Mouse (Mus musculus) limb, embryonic 12.5 days (tissue): Measurements from ENCODE around the gene Mycn. TPM values are rescaled to one million over a fixed set of nuclear protein-coding genes. Genes with fewer than 3 reads are reported as not detected.

Experiments
- ATAC-seq: fragments of 200-750 bp; cut with Nextera tagmentation; 2 replicates; pipeline ENCODE4 v1.8.0; 2017; ENCODE audit warnings: low read depth, moderate TSS enrichment; ENCODE audit not compliant: insufficient number of reproducible peaks, insufficient read depth, low FRiP score, low TSS enrichment
- H3K27ac ChIP-seq: fragments of 300-500 bp; sonication (generic); 2 replicates; pipeline ENCODE4 v1.5.1; 2016; ENCODE audit warnings: mild to moderate bottlenecking, moderate library complexity
- H3K27me3 ChIP-seq: fragments of 300-500 bp; sonication (generic); 2 replicates; pipeline ENCODE4 v1.6.1; 2016; ENCODE audit warnings: mild to moderate bottlenecking, moderate library complexity
- H3K36me3 ChIP-seq: fragments of 300-500 bp; sonication (generic); 2 replicates; pipeline ENCODE4 v1.6.1; 2016; ENCODE audit warnings: mild to moderate bottlenecking, moderate library complexity
- H3K4me1 ChIP-seq: fragments of 300-500 bp; sonication (generic); replicated peaks from 2 replicates; pipeline ENCODE4 v1.6.1; 2016
- H3K4me2 ChIP-seq: fragments of 300-500 bp; sonication (generic); 2 replicates; pipeline ENCODE4 v1.6.1; 2016; ENCODE audit warnings: mild to moderate bottlenecking, moderate library complexity
- H3K4me3 ChIP-seq: fragments of 300-500 bp; sonication (generic); replicated peaks from 2 replicates; pipeline ENCODE4 v1.5.1; 2016; ENCODE audit warnings: mild to moderate bottlenecking
- H3K9ac ChIP-seq: fragments of 300-500 bp; sonication (generic); replicated peaks from 2 replicates; pipeline ENCODE4 v1.6.1; 2016; ENCODE audit warnings: mild to moderate bottlenecking, moderate library complexity
- H3K9me3 ChIP-seq: fragments of 300-500 bp; sonication (generic); 2 replicates; pipeline ENCODE4 v1.6.1; 2016; ENCODE audit warnings: mild to moderate bottlenecking, moderate library complexity
- WGBS: fragments of 180-500 bp; shearing (Covaris S2); methylation state at CpG from one replicate; pipeline ENCODE4 v1.1.7; 2016; 5-methylcytosine and 5-hydroxymethylcytosine counted together
- polyA plus RNA-seq: library from polyadenylated mRNA; unstranded; fragments of >200 nt; fragmentation: Nextera tagmentation; extraction: Ambion mirVana; gene quantifications from 2 replicates; pipeline ENCODE4 v1.2.1, GENCODE M21; 2016

Gene Mycn
- 115 and 129 TPM in 2 replicates for polyA plus RNA-seq

DNA sequence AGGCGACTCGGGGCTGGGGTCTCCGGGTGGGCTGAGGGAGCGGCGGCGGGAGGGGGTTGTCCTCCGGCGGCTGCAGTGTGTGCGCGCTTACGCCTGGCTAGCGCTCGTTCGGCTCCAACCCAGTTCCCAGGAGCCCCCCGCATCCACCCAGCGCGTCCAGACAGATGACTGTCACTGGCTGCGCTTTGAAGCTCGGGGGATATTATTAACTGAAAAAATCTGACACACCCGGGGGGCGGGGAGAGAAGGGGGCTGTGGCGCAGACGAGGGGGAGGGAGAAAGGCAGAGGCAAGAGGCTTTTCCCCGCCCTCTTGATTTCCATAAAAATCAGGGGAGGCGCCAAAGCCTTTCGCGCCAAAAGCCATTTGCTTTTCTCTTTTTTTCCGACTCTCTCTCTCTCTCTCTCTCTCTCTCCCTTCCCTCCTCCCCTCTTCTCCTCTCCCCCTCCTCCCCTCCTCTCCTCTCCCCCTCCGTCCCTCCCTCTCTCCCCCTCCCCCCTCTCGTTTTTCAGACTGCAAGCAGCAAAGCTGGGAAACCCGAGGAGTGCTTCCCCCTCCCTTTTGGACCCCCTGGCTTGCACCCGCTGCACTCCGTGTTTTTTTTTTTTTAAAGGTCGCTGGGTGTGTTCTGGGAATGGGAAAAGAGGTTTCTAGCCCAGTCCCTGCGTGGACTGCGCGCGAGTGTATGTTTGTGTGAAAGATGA is at the start of gene Mycn:
TSS of gene Mycn (minus strand) at position 254 of the 703 bp plus-strand sequence.
- Histone ChIP-seq H3K27ac (peak within 1 kb of the TSS; percentile 95), H3K4me3 (peak within 1 kb of the TSS; percentile 80), H3K4me1 (peaks cover 39% of the 10 kb centered on the region), H3K4me2 (peak within 1 kb of the TSS; percentile 94), H3K36me3 (peaks cover 17% of the 10 kb centered on the region), H3K27me3 (no peaks in the 10 kb centered on the region), H3K9me3 (no peaks in the 10 kb centered on the region), H3K9ac (peak within 1 kb of the TSS; percentile 87)
- 1% methylated on average over 36 of the region's 38 CpGs for WGBS
- ATAC-seq: peak; percentile 60

DNA sequence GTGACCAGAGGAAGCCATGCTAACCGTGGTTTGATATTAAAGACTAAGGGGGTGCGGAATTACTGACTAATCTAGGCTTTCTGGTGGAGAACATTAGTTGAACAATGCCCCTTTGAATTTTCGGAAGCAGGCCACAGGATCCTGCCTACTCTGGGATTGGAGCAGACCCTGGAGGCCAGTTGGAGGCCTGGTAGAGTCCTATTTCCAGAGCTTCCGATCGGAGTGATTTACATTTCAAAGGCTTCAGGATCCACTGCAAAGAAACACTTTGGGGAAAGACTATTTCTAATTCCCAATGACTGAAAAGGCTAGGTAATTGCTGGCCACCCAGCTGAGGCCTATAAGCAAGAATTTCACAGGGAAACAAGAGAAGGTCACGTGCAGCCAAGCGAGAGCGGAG is 45.7 kb upstream of the Mycn start:
- Histone ChIP-seq H3K9ac (no peak overlapping the region), H3K27me3 (no peaks in the 10 kb centered on the region), H3K4me2 (no peak overlapping the region), H3K9me3 (no peaks in the 10 kb centered on the region), H3K27ac (no peak overlapping the region), H3K4me1 (0 out of 2 replicates have a peak, but pooled peaks cover 6% of the 10 kb centered on the region), H3K4me3 (no peak overlapping the region), H3K36me3 (no peaks in the 10 kb centered on the region)
- 74% methylated on average over 8 of the region's 8 CpGs for WGBS
- ATAC-seq: no peak; the same call in 1 of the 2 replicates

DNA sequence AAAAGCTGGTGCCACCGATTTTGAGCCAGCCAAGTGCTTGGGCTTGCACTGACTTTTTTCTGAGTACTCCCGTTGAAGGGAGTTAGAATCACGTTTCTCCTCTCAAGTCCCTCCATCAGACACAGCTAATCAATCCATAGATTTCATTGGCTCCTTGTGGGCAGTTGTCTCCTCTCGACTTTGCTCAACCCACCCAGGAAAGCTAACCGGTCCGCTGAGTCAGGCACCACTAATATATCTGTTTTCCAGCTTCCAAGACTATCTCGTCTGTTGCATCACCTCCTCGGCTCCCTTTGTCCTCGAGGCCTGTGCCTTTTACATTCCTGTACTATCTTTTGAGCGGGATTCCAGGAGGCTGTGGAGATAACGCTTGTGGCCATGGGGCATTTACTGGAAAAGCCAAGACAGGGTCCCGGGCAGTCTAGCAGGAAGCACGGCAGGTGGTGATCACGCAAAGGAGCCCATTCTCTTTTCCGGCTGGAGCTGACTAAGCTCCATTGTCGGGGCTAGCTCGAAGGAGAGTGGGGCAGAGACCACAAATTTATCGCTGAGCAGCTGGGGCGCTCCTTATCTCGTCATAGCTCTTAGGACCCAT is 45.0 kb upstream of the Mycn start:
- Histone ChIP-seq H3K27ac (no peak overlapping the region), H3K9ac (no peak overlapping the region), H3K4me3 (no peak overlapping the region), H3K27me3 (no peaks in the 10 kb centered on the region), H3K36me3 (no peaks in the 10 kb centered on the region), H3K4me2 (no peak overlapping the region), H3K4me1 (0 out of 2 replicates have a peak, but pooled peaks cover 6% of the 10 kb centered on the region), H3K9me3 (no peaks in the 10 kb centered on the region)
- 83% methylated on average over 20 of the region's 20 CpGs for WGBS
- no peak for ATAC-seq

- Histone ChIP-seq H3K9me3 (no peaks in the 10 kb centered on the region), H3K4me2 (no peak overlapping the region), H3K27ac (no peak overlapping the region), H3K36me3 (no peaks in the 10 kb centered on the region), H3K27me3 (no peaks in the 10 kb centered on the region), H3K4me1 (0 out of 2 replicates have a peak, but pooled peaks cover 6% of the 10 kb centered on the region), H3K4me3 (no peak overlapping the region), H3K9ac (no peak overlapping the region)
- ATAC-seq: no peak
- 70% methylated on average over 1 of the region's 1 CpGs for WGBS
These were observed 41.3 kb upstream of the Mycn start for GRCm38 (mm10) chr12:12983032-12983431.

DNA sequence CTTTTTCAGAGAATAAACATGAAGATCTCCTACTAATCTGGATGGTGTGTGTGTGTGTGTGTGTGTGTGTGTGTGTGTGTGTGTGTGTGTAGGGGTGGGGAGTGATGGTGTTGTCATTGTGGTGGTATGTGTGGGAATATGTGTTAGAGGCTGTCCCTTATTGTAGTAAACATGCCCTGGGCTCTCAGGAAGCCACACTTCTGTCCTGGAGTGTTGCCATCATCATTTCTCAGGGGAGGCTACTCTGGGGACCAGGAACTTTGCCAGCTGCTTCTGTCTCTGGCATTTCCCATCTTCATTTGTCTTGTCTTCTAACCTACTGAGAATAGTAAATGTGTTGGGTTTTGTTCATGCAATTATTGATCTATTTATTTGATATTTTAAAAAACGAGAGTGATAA is 33.7 kb upstream of the Mycn start:
- H3K9me3 ChIP-seq: no peaks in the 10 kb centered on the region
- 92% methylated on average over 1 of the region's 1 CpGs for WGBS
- H3K36me3 ChIP-seq: no peaks in the 10 kb centered on the region
- H3K9ac ChIP-seq: no peak overlapping the region
- no peak overlapping the region for H3K4me2 ChIP-seq
- ATAC-seq: no peak
- H3K4me1 ChIP-seq: peaks cover 16% of the 10 kb centered on the region
- H3K4me3 ChIP-seq: no peak overlapping the region
- H3K27me3 ChIP-seq: no peaks in the 10 kb centered on the region
- no peak overlapping the region for H3K27ac ChIP-seq

- H3K9ac ChIP-seq: no peak overlapping the region
- 19% methylated on average over 8 of the region's 8 CpGs for WGBS
- H3K36me3 ChIP-seq: no peaks in the 10 kb centered on the region
- no peak overlapping the region for H3K4me2 ChIP-seq
- peaks cover 16% of the 10 kb centered on the region for H3K4me1 ChIP-seq
- no peaks in the 10 kb centered on the region for H3K27me3 ChIP-seq
- no peaks in the 10 kb centered on the region for H3K9me3 ChIP-seq
- 0 out of 2 replicates have a peak overlapping the region, but pooled peaks have one; percentile 35 for H3K27ac ChIP-seq
- H3K4me3 ChIP-seq: no peak overlapping the region
- no peak for ATAC-seq
These were observed 31.2 kb upstream of the Mycn start for GRCm38 (mm10) chr12:12972756-12973435.

DNA sequence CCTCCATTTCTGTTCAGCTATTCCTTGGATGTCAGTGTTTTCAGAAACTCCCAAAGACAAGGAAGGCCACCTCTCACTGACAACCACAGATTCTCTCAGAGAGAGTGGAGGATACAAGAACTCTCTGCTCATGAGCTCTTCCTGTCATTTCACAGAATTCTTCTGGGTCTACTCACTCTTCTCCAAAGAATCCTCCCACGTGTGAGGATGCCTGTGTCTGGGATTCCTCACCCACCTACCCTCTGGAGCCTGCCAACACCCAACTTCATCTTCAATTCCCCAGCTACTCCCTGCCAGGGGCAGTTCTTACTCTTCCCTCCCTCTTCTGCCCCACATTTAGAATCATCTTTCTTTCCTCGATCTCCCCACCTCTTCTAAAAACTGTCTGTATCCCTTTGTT is 26.2 kb upstream of the Mycn start:
- no peak for ATAC-seq
- no peak overlapping the region for H3K27ac ChIP-seq
- WGBS: 75% methylated on average over 2 of the region's 2 CpGs
- no peaks in the 10 kb centered on the region for H3K27me3 ChIP-seq
- H3K4me3 ChIP-seq: no peak overlapping the region
- H3K36me3 ChIP-seq: no peaks in the 10 kb centered on the region
- no peaks in the 10 kb centered on the region for H3K9me3 ChIP-seq
- no peak overlapping the region for H3K4me2 ChIP-seq
- H3K4me1 ChIP-seq: peaks cover 10% of the 10 kb centered on the region
- H3K9ac ChIP-seq: no peak overlapping the region

- no peaks in the 10 kb centered on the region for H3K9me3 ChIP-seq
- H3K4me2 ChIP-seq: no peak overlapping the region
- no peaks in the 10 kb centered on the region for H3K36me3 ChIP-seq
- 83% methylated on average over 3 of the region's 3 CpGs for WGBS
- H3K4me3 ChIP-seq: no peak overlapping the region
- H3K4me1 ChIP-seq: no peaks in the 10 kb centered on the region
- H3K27ac ChIP-seq: no peak overlapping the region
- no peak overlapping the region for H3K9ac ChIP-seq
- no peaks in the 10 kb centered on the region for H3K27me3 ChIP-seq
- ATAC-seq: no peak
These were observed 23.1 kb upstream of the Mycn start for GRCm38 (mm10) chr12:12964856-12965255.

DNA sequence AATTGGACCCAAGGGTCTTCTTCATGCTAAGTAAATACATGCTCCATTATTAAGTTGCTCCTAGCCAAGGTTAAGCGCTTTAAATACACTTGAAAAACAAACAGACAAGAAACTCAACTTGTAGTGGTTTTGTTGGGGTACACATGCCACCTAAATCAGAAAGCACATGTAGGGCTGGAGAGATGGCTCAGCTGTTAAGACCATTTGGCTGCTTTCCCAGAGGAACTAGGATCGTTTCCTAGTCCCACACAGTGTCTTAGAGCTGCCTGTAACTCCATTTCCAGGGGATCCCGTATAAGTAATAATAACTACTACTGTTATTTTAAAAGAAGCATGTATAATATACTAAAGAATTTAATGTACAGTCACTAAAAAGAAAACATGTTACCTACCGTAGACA is 5.9 kb upstream of the Mycn start:
- no peak overlapping the region for H3K27ac ChIP-seq
- H3K36me3 ChIP-seq: no peaks in the 10 kb centered on the region
- no peak overlapping the region for H3K9ac ChIP-seq
- H3K4me3 ChIP-seq: no peak overlapping the region
- H3K27me3 ChIP-seq: no peaks in the 10 kb centered on the region
- no peak overlapping the region for H3K4me2 ChIP-seq
- H3K9me3 ChIP-seq: no peaks in the 10 kb centered on the region
- H3K4me1 ChIP-seq: peaks cover 12% of the 10 kb centered on the region
- ATAC-seq: no peak
- 79% methylated on average over 4 of the region's 4 CpGs for WGBS

GRCm38 (mm10) chr12:12943288-12943687 is 1.6 kb upstream of the Mycn start:
- peaks cover 9% of the 10 kb centered on the region; the same call in 1 of the 2 replicates for H3K36me3 ChIP-seq
- H3K4me2 ChIP-seq: peak overlapping the region; percentile 94

GRCm38 (mm10) chr12:12942364-12943050 is 793 bp upstream of the Mycn start:
- Histone ChIP-seq H3K9me3 (no peaks in the 10 kb centered on the region), H3K4me1 (peaks cover 32% of the 10 kb centered on the region), H3K4me2 (peak overlapping the region; percentile 94), H3K9ac (peak overlapping the region; percentile 67), H3K27ac (peak overlapping the region; percentile 95), H3K36me3 (peaks cover 10% of the 10 kb centered on the region), H3K4me3 (peak overlapping the region; percentile 80), H3K27me3 (no peaks in the 10 kb centered on the region)
- ATAC-seq: peak; percentile 57
- under 1% methylated on average over 47 of the region's 47 CpGs for WGBS

More at GRCm38 (mm10) chr12:12943288-12943687, 1.6 kb upstream of the Mycn start:
- ATAC-seq: no peak
- no peak overlapping the region for H3K9ac ChIP-seq
- peak overlapping the region; percentile 95 for H3K27ac ChIP-seq
- H3K9me3 ChIP-seq: no peaks in the 10 kb centered on the region
- no peak overlapping the region for H3K4me3 ChIP-seq
- no peaks in the 10 kb centered on the region for H3K27me3 ChIP-seq
- peaks cover 26% of the 10 kb centered on the region for H3K4me1 ChIP-seq
- 6% methylated on average over 6 of the region's 6 CpGs for WGBS
